Mouse (Mus musculus): ENCODE measurements around the gene G0s2. TPM values are rescaled to one million over a fixed set of nuclear protein-coding genes. Genes with fewer than 3 reads are reported as not detected.
"Not testable (repeated sequence)": the region's sequence is repeated elsewhere in the genome, so short reads cannot be mapped to it uniquely, and the experiment has no call there.

Gene G0s2
- polyA plus RNA-seq, 1 experiment from 2014 or later = 8.9 TPM

DNA sequence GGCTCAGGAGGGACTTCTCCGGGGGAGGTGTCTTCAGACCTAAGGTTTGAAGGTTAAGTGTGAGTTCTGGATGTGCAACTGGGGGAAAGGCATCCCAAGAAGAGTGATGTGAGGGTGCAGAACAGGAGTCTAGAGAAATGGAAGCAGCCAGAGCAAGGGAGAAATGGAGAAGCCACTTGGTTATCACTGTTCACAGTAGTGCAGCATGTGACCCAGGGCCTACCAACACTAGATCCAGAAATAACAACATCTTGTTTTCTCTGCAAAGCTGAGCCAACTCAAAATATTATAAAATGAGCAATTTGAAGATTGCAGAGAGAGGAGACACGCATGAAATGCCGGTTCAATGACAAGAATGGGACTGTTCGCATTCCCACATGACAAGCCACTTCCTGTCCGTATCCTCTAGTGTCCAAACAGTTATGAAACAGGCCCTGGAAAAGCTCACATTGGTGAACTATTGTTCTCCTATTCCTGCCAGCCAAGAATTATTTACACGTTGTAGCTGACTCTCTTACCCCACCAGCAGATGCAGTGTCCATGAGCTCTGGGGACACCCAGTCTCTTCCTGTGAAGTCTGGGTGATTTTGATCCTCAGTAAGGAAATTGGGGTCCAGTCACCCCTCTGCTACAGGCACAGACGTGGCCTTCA lies 11.0 kb downstream of the G0s2 start:
- WGBS = 71% methylated on average over 7 of the region's 7 CpGs
- no peaks in the 10 kb centered on the region for H3K27me3 ChIP-seq (replicated peaks; ENCODE audit: control insufficient read depth, insufficient read depth, low read length)
- no peaks in the 10 kb centered on the region for H3K36me3 ChIP-seq (ENCODE audit: control insufficient read depth, insufficient read depth, low read length)
- H3K9ac ChIP-seq (ENCODE audit: low read depth, low read length) = no peak overlapping the region
- no peak for ATAC-seq
- H3K4me3 ChIP-seq (ENCODE audit: low read length) = no peak overlapping the region
- H3K27ac ChIP-seq (ENCODE audit: low read depth, low read length) = no peak overlapping the region
- H3K4me1 ChIP-seq (ENCODE audit: control insufficient read depth, insufficient read depth, low read depth, low read length) = no peaks in the 10 kb centered on the region
- H3K9me3 ChIP-seq (ENCODE audit: control insufficient read depth, low read length) = no peaks in the 10 kb centered on the region
- no peak overlapping the region for H3K4me2 ChIP-seq (ENCODE audit: low read length)

- H3K4me2 ChIP-seq (ENCODE audit: low read length) = no peak overlapping the region
These were observed 13.5 kb downstream of the G0s2 start for GRCm38 (mm10) chr1:193259559-193259958.

GRCm38 (mm10) chr1:193256621-193257098 lies 16.4 kb downstream of the G0s2 start:
- no peaks in the 10 kb centered on the region for H3K27me3 ChIP-seq (replicated peaks; ENCODE audit: control insufficient read depth, insufficient read depth, low read length)
- no peak overlapping the region for H3K27ac ChIP-seq (ENCODE audit: low read depth, low read length)
- 50% methylated on average over 5 of the region's 5 CpGs for whole genome bisulfite sequencing
- H3K4me1 ChIP-seq (ENCODE audit: control insufficient read depth, insufficient read depth, low read depth, low read length) = no peaks in the 10 kb centered on the region; the same call in 1 of the 2 replicates
- no peak overlapping the region for H3K9ac ChIP-seq (ENCODE audit: low read depth, low read length)
- 0 out of 2 replicates have a peak, but pooled peaks have one; percentile 14 for ATAC-seq
- H3K4me2 ChIP-seq (ENCODE audit: low read length) = no peak overlapping the region
- H3K4me3 ChIP-seq (ENCODE audit: low read length) = no peak overlapping the region
- H3K9me3 ChIP-seq (ENCODE audit: control insufficient read depth, low read length) = no peaks in the 10 kb centered on the region
- no peaks in the 10 kb centered on the region for H3K36me3 ChIP-seq (ENCODE audit: control insufficient read depth, insufficient read depth, low read length)

More at GRCm38 (mm10) chr1:193259559-193259958, 13.5 kb downstream of the G0s2 start:
- Histone ChIP-seq H3K4me1 (ENCODE audit: control insufficient read depth, insufficient read depth, low read depth, low read length) (no peaks in the 10 kb centered on the region; the same call in 1 of the 2 replicates), H3K4me3 (ENCODE audit: low read length) (no peak overlapping the region), H3K9ac (ENCODE audit: low read depth, low read length) (no peak overlapping the region), H3K27ac (ENCODE audit: low read depth, low read length) (no peak overlapping the region), H3K9me3 (ENCODE audit: control insufficient read depth, low read length) (no peaks in the 10 kb centered on the region), H3K27me3 (replicated peaks; ENCODE audit: control insufficient read depth, insufficient read depth, low read length) (no peaks in the 10 kb centered on the region), H3K36me3 (ENCODE audit: control insufficient read depth, insufficient read depth, low read length) (no peaks in the 10 kb centered on the region)
- 88% methylated on average over 9 of the region's 9 CpGs for WGBS
- no peak for ATAC-seq

- ATAC-seq = no peak; the same call in 1 of the 2 replicates
- H3K27ac ChIP-seq (ENCODE audit: low read depth, low read length) = no peak overlapping the region
- H3K4me2 ChIP-seq (ENCODE audit: low read length) = no peak overlapping the region
- H3K27me3 ChIP-seq (replicated peaks; ENCODE audit: control insufficient read depth, insufficient read depth, low read length) = no peaks in the 10 kb centered on the region
- H3K9ac ChIP-seq (ENCODE audit: low read depth, low read length) = no peak overlapping the region
- H3K9me3 ChIP-seq (ENCODE audit: control insufficient read depth, low read length) = no peaks in the 10 kb centered on the region
- H3K4me1 ChIP-seq (ENCODE audit: control insufficient read depth, insufficient read depth, low read depth, low read length) = no peaks in the 10 kb centered on the region; the same call in 1 of the 2 replicates
- no peaks in the 10 kb centered on the region for H3K36me3 ChIP-seq (ENCODE audit: control insufficient read depth, insufficient read depth, low read length)
- H3K4me3 ChIP-seq (ENCODE audit: low read length) = no peak overlapping the region
These were observed 16.8 kb downstream of the G0s2 start for GRCm38 (mm10) chr1:193256289-193256577.

DNA sequence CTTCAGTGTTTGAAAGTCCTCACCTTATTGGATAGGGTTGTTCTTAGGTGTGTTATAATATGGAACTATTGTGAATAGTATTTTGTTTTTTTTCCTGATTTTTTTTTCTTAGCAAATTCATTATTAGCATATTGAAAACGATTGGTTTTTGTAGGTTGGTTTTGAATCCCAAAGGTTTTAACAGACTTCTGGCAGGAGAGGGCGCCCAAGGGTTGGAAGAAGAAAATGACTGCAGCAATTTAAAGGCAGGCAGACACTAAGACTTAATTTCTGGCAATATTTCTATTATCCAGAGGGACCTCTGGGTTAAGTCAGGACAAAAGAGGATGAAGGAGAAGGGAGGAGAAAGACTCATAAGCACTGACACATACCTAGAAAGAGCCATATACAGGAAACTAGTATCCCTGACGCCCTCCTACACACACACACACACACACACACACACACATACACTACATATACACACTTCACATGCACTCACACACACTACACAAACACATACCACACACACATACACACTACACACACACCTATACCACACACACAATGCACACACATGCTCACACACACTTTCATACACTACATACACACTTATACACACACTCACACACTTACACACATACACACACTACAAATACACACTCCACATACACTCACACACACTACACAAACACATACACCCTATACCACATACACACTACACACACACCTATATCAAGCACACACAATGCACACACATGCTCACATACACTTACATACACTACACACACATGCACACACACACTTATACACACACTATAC lies 17.3 kb downstream of the G0s2 start:
- Histone ChIP-seq H3K9ac (ENCODE audit: low read depth, low read length) (no peak overlapping the region), H3K27me3 (replicated peaks; ENCODE audit: control insufficient read depth, insufficient read depth, low read length) (no peaks in the 10 kb centered on the region), H3K27ac (ENCODE audit: low read depth, low read length) (no peak overlapping the region), H3K4me1 (ENCODE audit: control insufficient read depth, insufficient read depth, low read depth, low read length) (no peaks in the 10 kb centered on the region; the same call in 1 of the 2 replicates), H3K4me3 (ENCODE audit: low read length) (no peak overlapping the region), H3K4me2 (ENCODE audit: low read length) (no peak overlapping the region), H3K36me3 (ENCODE audit: control insufficient read depth, insufficient read depth, low read length) (no peaks in the 10 kb centered on the region), H3K9me3 (ENCODE audit: control insufficient read depth, low read length) (no peaks in the 10 kb centered on the region)
- peak; percentile 65 for ATAC-seq
- 30% methylated on average over 3 of the region's 3 CpGs for WGBS

DNA sequence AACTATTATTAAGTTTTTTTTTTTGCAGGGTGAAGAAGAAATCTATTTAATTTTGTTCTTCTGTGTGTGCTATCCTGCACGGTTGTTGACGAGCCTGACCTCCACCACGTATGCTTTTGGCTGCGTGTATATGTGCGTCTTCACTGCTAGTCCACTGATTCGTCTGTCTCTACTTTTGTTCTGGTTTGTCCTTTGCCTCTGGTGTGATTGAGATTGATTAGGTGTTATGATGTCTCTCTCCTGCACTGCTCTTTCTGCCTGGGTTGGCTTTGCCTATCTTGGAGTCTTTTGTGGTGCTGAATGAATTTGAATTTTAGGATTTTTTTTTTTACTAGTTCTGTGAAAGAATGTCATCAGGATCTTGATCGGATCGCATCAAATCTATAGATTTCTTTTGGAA lies 18.0 kb downstream of the G0s2 start:
- Histone ChIP-seq H3K4me3 (ENCODE audit: low read length) (no peak overlapping the region), H3K4me2 (ENCODE audit: low read length) (no peak overlapping the region), H3K9ac (ENCODE audit: low read depth, low read length) (no peak overlapping the region), H3K4me1 (ENCODE audit: control insufficient read depth, insufficient read depth, low read depth, low read length) (no peaks in the 10 kb centered on the region; the same call in 1 of the 2 replicates), H3K9me3 (ENCODE audit: control insufficient read depth, low read length) (no peaks in the 10 kb centered on the region), H3K36me3 (ENCODE audit: control insufficient read depth, insufficient read depth, low read length) (no peaks in the 10 kb centered on the region), H3K27ac (ENCODE audit: low read depth, low read length) (no peak overlapping the region), H3K27me3 (replicated peaks; ENCODE audit: control insufficient read depth, insufficient read depth, low read length) (no peaks in the 10 kb centered on the region)
- no peak for ATAC-seq
- WGBS = 66% methylated on average over 8 of the region's 8 CpGs

DNA sequence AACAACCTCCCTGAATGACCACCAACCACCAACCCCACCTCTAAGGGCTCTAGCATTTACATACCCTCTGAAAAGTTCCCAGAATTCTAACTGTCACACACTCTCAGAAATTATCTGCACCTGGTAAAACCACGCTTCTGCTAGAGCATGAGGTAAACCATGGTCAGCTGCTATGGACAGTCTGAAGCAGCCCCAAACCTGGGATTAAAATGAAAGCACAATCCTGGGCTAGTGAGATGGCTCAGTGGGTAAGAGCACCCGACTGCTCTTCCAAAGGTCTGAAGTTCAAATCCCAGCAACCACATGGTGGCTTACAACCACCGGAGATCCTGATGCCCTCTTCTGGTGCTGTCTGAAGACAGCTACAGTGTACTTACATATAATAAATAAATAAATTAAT lies 19.1 kb downstream of the G0s2 start:
- WGBS = 80% methylated on average over 3 of the region's 3 CpGs
- not testable (repeated sequence) for H3K4me3 ChIP-seq (ENCODE audit: low read length); H3K9me3 ChIP-seq (ENCODE audit: control insufficient read depth, low read length); H3K27me3 ChIP-seq (replicated peaks; ENCODE audit: control insufficient read depth, insufficient read depth, low read length); H3K36me3 ChIP-seq (ENCODE audit: control insufficient read depth, insufficient read depth, low read length); H3K4me1 ChIP-seq (ENCODE audit: control insufficient read depth, insufficient read depth, low read depth, low read length); H3K27ac ChIP-seq (ENCODE audit: low read depth, low read length); ATAC-seq; H3K9ac ChIP-seq (ENCODE audit: low read depth, low read length); H3K4me2 ChIP-seq (ENCODE audit: low read length)

DNA sequence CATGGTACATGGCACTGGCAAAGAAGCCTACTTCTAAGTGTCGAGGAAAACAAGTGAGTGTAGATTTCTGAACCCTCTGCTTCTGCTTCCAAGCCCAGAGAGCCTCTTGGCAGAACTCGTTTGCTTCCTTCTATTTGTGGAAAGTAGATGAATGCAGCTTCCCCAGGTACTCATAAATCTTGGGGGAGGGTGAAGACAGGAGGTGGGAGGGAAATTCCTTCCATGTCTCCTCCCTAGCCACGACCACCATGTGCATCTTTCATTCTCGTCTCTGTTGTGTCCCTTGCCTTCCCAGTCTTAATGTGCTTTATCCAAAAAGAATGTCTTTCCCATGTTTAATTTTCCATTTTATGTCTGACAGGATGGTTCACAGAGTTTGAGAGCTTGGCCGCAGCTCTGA lies 20.4 kb downstream of the G0s2 start:
- no peak for ATAC-seq
- no peak overlapping the region for H3K4me2 ChIP-seq (ENCODE audit: low read length)
- 49% methylated on average over 5 of the region's 5 CpGs for WGBS
- H3K4me1 ChIP-seq (ENCODE audit: control insufficient read depth, insufficient read depth, low read depth, low read length) = no peaks in the 10 kb centered on the region; the same call in 1 of the 2 replicates
- no peak overlapping the region for H3K27ac ChIP-seq (ENCODE audit: low read depth, low read length)
- no peak overlapping the region for H3K9ac ChIP-seq (ENCODE audit: low read depth, low read length)
- no peak overlapping the region for H3K4me3 ChIP-seq (ENCODE audit: low read length)
- H3K27me3 ChIP-seq (replicated peaks; ENCODE audit: control insufficient read depth, insufficient read depth, low read length) = no peaks in the 10 kb centered on the region
- no peaks in the 10 kb centered on the region for H3K9me3 ChIP-seq (ENCODE audit: control insufficient read depth, low read length)
- no peaks in the 10 kb centered on the region for H3K36me3 ChIP-seq (ENCODE audit: control insufficient read depth, insufficient read depth, low read length)

- Histone ChIP-seq H3K9ac (ENCODE audit: low read depth, low read length) (no peak overlapping the region), H3K27ac (ENCODE audit: low read depth, low read length) (no peak overlapping the region), H3K4me3 (ENCODE audit: low read length) (no peak overlapping the region), H3K4me1 (ENCODE audit: control insufficient read depth, insufficient read depth, low read depth, low read length) (no peaks in the 10 kb centered on the region; the same call in 1 of the 2 replicates), H3K9me3 (ENCODE audit: control insufficient read depth, low read length) (no peaks in the 10 kb centered on the region), H3K36me3 (ENCODE audit: control insufficient read depth, insufficient read depth, low read length) (no peaks in the 10 kb centered on the region), H3K27me3 (replicated peaks; ENCODE audit: control insufficient read depth, insufficient read depth, low read length) (no peaks in the 10 kb centered on the region), H3K4me2 (ENCODE audit: low read length) (no peak overlapping the region)
- ATAC-seq = no peak
- WGBS = 87% methylated on average over 7 of the region's 7 CpGs
These were observed 21.6 kb downstream of the G0s2 start for GRCm38 (mm10) chr1:193251386-193251785.
